Mouse (Mus musculus) liver, adult 2 months (tissue): Measurements from ENCODE around the gene Atp1b2. TPM values are rescaled to one million over a fixed set of nuclear protein-coding genes. Genes with fewer than 3 reads are reported as not detected.

ENCODE experiments used
- DNase-seq: peaks from one replicate; pipeline ENCODE4 v3.0.0-alpha.2; 2011; ENCODE audit warnings: low read depth, low spot score; ENCODE audit errors: extremely low read depth
- H3K27ac ChIP-seq: fragments of 200-500 bp; replicated peaks from 2 replicates; pipeline ENCODE4 v1.5.1; 2012; ENCODE audit warnings: low read depth, mild to moderate bottlenecking, control low read depth, inconsistent platforms, low read length; ENCODE audit not compliant: insufficient read depth
- H3K27me3 ChIP-seq: fragments of 200-500 bp; 2 replicates; pipeline ENCODE4 v1.6.1; 2012; ENCODE audit warnings: mild to moderate bottlenecking, moderate library complexity, low read length, inconsistent platforms; ENCODE audit not compliant: control insufficient read depth, insufficient read depth
- H3K36me3 ChIP-seq: fragments of 200-500 bp; 2 replicates; pipeline ENCODE4 v1.6.1; 2012; ENCODE audit warnings: low read length, inconsistent platforms; ENCODE audit not compliant: control insufficient read depth, insufficient read depth
- H3K4me1 ChIP-seq: fragments of 200-500 bp; 2 replicates; pipeline ENCODE4 v1.6.1; 2011; ENCODE audit warnings: low read length; ENCODE audit not compliant: control insufficient read depth, insufficient read depth
- H3K4me3 ChIP-seq: fragments of 200-500 bp; 2 replicates; pipeline ENCODE4 v1.5.1; 2011; ENCODE audit warnings: low read depth, mild to moderate bottlenecking, control low read depth, low read length, moderate library complexity; ENCODE audit not compliant: insufficient read depth
- H3K79me2 ChIP-seq: fragments of 200-500 bp; 2 replicates; pipeline ENCODE4 v1.6.1; 2012; ENCODE audit warnings: inconsistent platforms, mild to moderate bottlenecking, low read length, moderate library complexity; ENCODE audit not compliant: control insufficient read depth, insufficient read depth
- H3K9ac ChIP-seq: fragments of 200-500 bp; 2 replicates; pipeline ENCODE4 v1.6.1; 2012; ENCODE audit warnings: low read depth, mild to moderate bottlenecking, control low read depth, inconsistent platforms, low read length
- CTCF ChIP-seq: fragments of 200-500 bp; IDR thresholded peaks from 2 replicates; pipeline ENCODE4 v1.5.1; 2011; ENCODE audit warnings: low read depth, low read length, control low read depth
- POLR2A ChIP-seq: fragments of 200-500 bp; IDR thresholded peaks from 2 replicates; pipeline ENCODE4 v1.6.1; 2011; ENCODE audit warnings: low read length, control low read depth; ENCODE audit not compliant: insufficient read depth; ENCODE audit errors: extremely low read depth
- WGBS: fragments of 180-500 bp; shearing (Covaris S2); methylation state at CpG from one replicate; pipeline ENCODE4 v1.1.7; 2018; 5-methylcytosine and 5-hydroxymethylcytosine counted together
- polyA plus RNA-seq: library from polyadenylated mRNA; depleted of rRNA; stranded (reverse); fragments of >200 nt; gene quantifications from 2 replicates; pipeline ENCODE4 v1.2.3, GENCODE M21; 2012
- total RNA-seq: library from RNA; depleted of rRNA; stranded (reverse); fragments of >200 nt; gene quantifications from 2 replicates; pipeline ENCODE4 v1.2.3, GENCODE M21; 2014

Gene Atp1b2
- total and polyA plus RNA-seq, 2 experiments: 0.18 to 0.40 TPM

- H3K4me1 ChIP-seq: peaks cover 6% of the 10 kb centered on the region
- WGBS: under 1% methylated on average over 25 of the region's 25 CpGs
Measured at GRCm38 (mm10) chr11:69580572-69581146, 25.1 kb downstream of the Atp1b2 start.

GRCm38 (mm10) chr11:69580091-69580514 is 25.6 kb downstream of the Atp1b2 start, which contains the start of the genes Wrap53 and Trp53:
Gene Wrap53 (minus strand): TSS chr11:69580255.
Gene Trp53 (plus strand): TSS chr11:69580359.
- Histone ChIP-seq H3K4me1 (peaks cover 6% of the 10 kb centered on the region), H3K27me3 (no peaks in the 10 kb centered on the region), H3K4me3 (peak within 1 kb of the TSS; percentile 84), H3K36me3 (no peaks in the 10 kb centered on the region), H3K79me2 (peaks cover 18% of the 10 kb centered on the region), H3K9ac (peak within 1 kb of the TSS; percentile 77), H3K27ac (peak within 1 kb of the TSS; percentile 85)
- TF ChIP-seq POLR2A (0 out of 2 replicates have a peak, but pooled peaks have one; percentile 22), CTCF (0 out of 2 replicates have a peak, but pooled peaks have one; percentile 1)
- DNase-seq: peak; percentile 92
- under 1% methylated on average over 13 of the region's 13 CpGs for WGBS

More at GRCm38 (mm10) chr11:69580572-69581146, 25.1 kb downstream of the Atp1b2 start:
- no peaks in the 10 kb centered on the region for H3K36me3 ChIP-seq
- no peak for DNase-seq
- TF ChIP-seq CTCF (no peak), POLR2A (no peak)
- H3K27ac ChIP-seq: peak overlapping the region; percentile 85
- no peaks in the 10 kb centered on the region for H3K27me3 ChIP-seq
- H3K9ac ChIP-seq: peak overlapping the region; percentile 77
- H3K4me3 ChIP-seq: peak overlapping the region; percentile 74
- peaks cover 18% of the 10 kb centered on the region for H3K79me2 ChIP-seq

GRCm38 (mm10) chr11:69579128-69580017 is 26.4 kb downstream of the Atp1b2 start:
- Histone ChIP-seq H3K27ac (peak overlapping the region; percentile 75), H3K79me2 (peaks cover 16% of the 10 kb centered on the region), H3K36me3 (no peaks in the 10 kb centered on the region), H3K4me3 (peak overlapping the region; percentile 84), H3K27me3 (no peaks in the 10 kb centered on the region), H3K9ac (peak overlapping the region; percentile 74), H3K4me1 (peaks cover 6% of the 10 kb centered on the region)
- 1% methylated on average over 39 of the region's 39 CpGs for WGBS
- TF ChIP-seq POLR2A (no peak), CTCF (peak; percentile 99)
- DNase-seq: peak; percentile 90

DNA sequence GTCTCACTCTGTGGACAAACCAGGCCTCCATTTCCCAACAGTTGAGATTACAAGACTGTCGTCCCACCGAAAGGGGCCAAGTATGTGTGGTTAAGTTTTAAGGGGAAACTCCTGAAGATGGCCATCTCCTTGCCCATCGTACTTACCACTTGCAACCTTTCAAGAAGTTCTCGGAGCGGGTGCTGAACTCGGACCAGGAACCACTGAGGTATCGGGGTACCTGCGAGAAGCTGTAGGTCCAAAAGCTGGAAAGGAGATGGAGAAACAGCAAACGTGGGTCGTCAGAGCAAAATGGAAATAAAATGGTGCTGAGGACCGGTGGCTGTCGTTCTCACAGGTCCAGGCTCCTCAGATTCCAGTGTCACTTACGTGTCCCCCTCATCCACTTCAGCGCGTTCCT is 27.4 kb downstream of the Atp1b2 start:
- peak overlapping the region; percentile 84 for H3K4me3 ChIP-seq
- no peaks in the 10 kb centered on the region for H3K36me3 ChIP-seq
- H3K9ac ChIP-seq: peak overlapping the region; percentile 74; the same call in 1 of the 2 replicates
- peaks cover 6% of the 10 kb centered on the region for H3K4me1 ChIP-seq
- no peak for TF ChIP-seq CTCF
- no peak for TF ChIP-seq POLR2A
- H3K79me2 ChIP-seq: peaks cover 16% of the 10 kb centered on the region
- WGBS: 25% methylated on average over 15 of the region's 15 CpGs
- H3K27ac ChIP-seq: no peak overlapping the region
- no peaks in the 10 kb centered on the region for H3K27me3 ChIP-seq
- DNase-seq: no peak

- no peaks in the 10 kb centered on the region for H3K27me3 ChIP-seq
- peaks cover 7% of the 10 kb centered on the region; the same call in 1 of the 2 replicates for H3K79me2 ChIP-seq
- no peaks in the 10 kb centered on the region for H3K36me3 ChIP-seq
- peaks cover 4% of the 10 kb centered on the region; the same call in 1 of the 2 replicates for H3K4me1 ChIP-seq
- H3K4me3 ChIP-seq: no peak overlapping the region
- H3K9ac ChIP-seq: no peak overlapping the region
- DNase-seq: no peak
- H3K27ac ChIP-seq: no peak overlapping the region
- no peak for TF ChIP-seq CTCF
- TF ChIP-seq POLR2A: no peak
- WGBS: 81% methylated on average over 5 of the region's 5 CpGs
Measured at GRCm38 (mm10) chr11:69576307-69576706, 29.4 kb downstream of the Atp1b2 start.
